Mouse (Mus musculus): ENCODE data around the gene Sc5d. TPM values are rescaled to one million over a fixed set of nuclear protein-coding genes. Genes with fewer than 3 reads are reported as not detected.

Gene Sc5d
- total RNA-seq, 2 experiments from 2014 or later = 100 to 104 TPM

Other genes starting within 250 kb of the Sc5d start
- gene Sorl1, start 140.0 kb downstream of the Sc5d start, total RNA-seq (2021) = 10 to 100 TPM; 23.5 to 38.2 TPM
- gene Tecta, start 135.7 kb upstream of the Sc5d start, total RNA-seq (2021) = under 1 TPM; 0.23 to 0.32 TPM
- gene Tbcel, start 243.6 kb upstream of the Sc5d start, total RNA-seq (2021) = 10 to 100 TPM; 23.8 to 41.1 TPM